Mouse (Mus musculus) C2C12 (cell line): ENCODE data around the gene Ascl1. TPM values are rescaled to one million over a fixed set of nuclear protein-coding genes. Genes with fewer than 3 reads are reported as not detected.

ENCODE experiments used
- H3K27me3 ChIP-seq: one replicate; pipeline ENCODE4 v1.6.1; 2011; ENCODE audit not compliant: control insufficient read depth, insufficient read depth, insufficient read length
- H3K36me3 ChIP-seq: one replicate; pipeline ENCODE4 v1.6.1; 2011; ENCODE audit not compliant: control insufficient read depth, insufficient read depth
- H3K4me3 ChIP-seq: one replicate; pipeline ENCODE4 v1.5.1; 2011; ENCODE audit warnings: mild to moderate bottlenecking, control low read depth; ENCODE audit not compliant: poor library complexity, insufficient read depth, severe bottlenecking
- H3K79me2 ChIP-seq: one replicate; pipeline ENCODE4 v1.6.1; 2011; ENCODE audit not compliant: control insufficient read depth, insufficient read depth
- H3K79me3 ChIP-seq: one replicate; pipeline ENCODE4 v1.6.1; 2011; ENCODE audit warnings: low read depth, control low read depth
- H3ac ChIP-seq: one replicate; pipeline ENCODE3; 2011; ENCODE audit warnings: low read depth; ENCODE audit not compliant: control insufficient read depth, insufficient read length
- CEBPB ChIP-seq: IDR thresholded peaks from one replicate; pipeline ENCODE4 v1.6.1; 2011; ENCODE audit warnings: low read depth, mild to moderate bottlenecking, control low read depth, moderate library complexity
- CTCF ChIP-seq: IDR thresholded peaks from one replicate; pipeline ENCODE4 v1.5.1; 2011; ENCODE audit not compliant: control insufficient read depth, insufficient read depth, insufficient read length
- FOSL1 ChIP-seq: IDR thresholded peaks from one replicate; pipeline ENCODE4 v1.8.0; 2011; ENCODE audit warnings: mild to moderate bottlenecking, low read length; ENCODE audit not compliant: poor library complexity, insufficient read depth, severe bottlenecking
- MAX ChIP-seq: IDR thresholded peaks from one replicate; pipeline ENCODE4 v1.6.1; 2011; ENCODE audit warnings: mild to moderate bottlenecking, control low read depth
- MYOD1 ChIP-seq: IDR thresholded peaks from one replicate; pipeline ENCODE4 v1.6.1; 2011; ENCODE audit warnings: low read depth; ENCODE audit not compliant: control insufficient read depth, insufficient read length
- MYOG ChIP-seq: IDR thresholded peaks from one replicate; pipeline ENCODE4 v1.6.1; 2011; ENCODE audit not compliant: control insufficient read depth, insufficient read length; ENCODE audit errors: extremely low read depth
- USF1 ChIP-seq: IDR thresholded peaks from one replicate; pipeline ENCODE4 v1.6.1; 2011; ENCODE audit warnings: low read depth, mild to moderate bottlenecking, control low read depth, moderate library complexity
- polyA plus RNA-seq: library from polyadenylated mRNA; unstranded; fragments of >200 nt; fragmentation: generic; extraction: Trizol; gene quantifications from one replicate; pipeline ENCODE4 v1.2.1, GENCODE M21; 2012; ENCODE audit warnings: missing spikeins

Ascl1 gene
- polyA plus RNA-seq, 1 experiment = not detected

GRCm38 (mm10) chr10:87489246-87490009 is 4.0 kb downstream of the Ascl1 start:
- H3K79me3 ChIP-seq = no peaks in the 10 kb centered on the region
- H3K27me3 ChIP-seq = peaks cover 50% of the 10 kb centered on the region
- no peaks in the 10 kb centered on the region for H3K79me2 ChIP-seq
- no peak overlapping the region for H3K4me3 ChIP-seq
- H3K36me3 ChIP-seq = no peaks in the 10 kb centered on the region
- no peak for TF ChIP-seq MAX
- TF ChIP-seq FOSL1 = no peak
- no peak for TF ChIP-seq USF1
- no peak overlapping the region for H3ac ChIP-seq

GRCm38 (mm10) chr10:87488429-87489145 is 4.9 kb downstream of the Ascl1 start:
- Histone ChIP-seq H3ac (no peak overlapping the region), H3K36me3 (no peaks in the 10 kb centered on the region), H3K4me3 (no peak overlapping the region), H3K27me3 (peaks cover 45% of the 10 kb centered on the region), H3K79me2 (no peaks in the 10 kb centered on the region), H3K79me3 (no peaks in the 10 kb centered on the region)
- TF ChIP-seq MAX = no peak
- TF ChIP-seq CTCF = no peak
- TF ChIP-seq CEBPB = no peak
- no peak for TF ChIP-seq MYOG
- no peak for TF ChIP-seq FOSL1
- TF ChIP-seq USF1 = no peak
- TF ChIP-seq MYOD1 = no peak

GRCm38 (mm10) chr10:87485721-87486620 is 7.5 kb downstream of the Ascl1 start:
- Histone ChIP-seq H3K27me3 (peaks cover 21% of the 10 kb centered on the region), H3K36me3 (no peaks in the 10 kb centered on the region), H3K4me3 (no peak overlapping the region), H3K79me3 (no peaks in the 10 kb centered on the region), H3ac (no peak overlapping the region), H3K79me2 (no peaks in the 10 kb centered on the region)
- no peak for TF ChIP-seq FOSL1

GRCm38 (mm10) chr10:87484831-87485720 is 8.4 kb downstream of the Ascl1 start:
- Histone ChIP-seq H3K27me3 (peaks cover 17% of the 10 kb centered on the region), H3K79me3 (no peaks in the 10 kb centered on the region), H3K36me3 (no peaks in the 10 kb centered on the region), H3K79me2 (no peaks in the 10 kb centered on the region), H3K4me3 (no peak overlapping the region), H3ac (no peak overlapping the region)
- TF ChIP-seq USF1 (no peak), MYOD1 (no peak), MAX (no peak), MYOG (no peak), CEBPB (no peak), CTCF (no peak), FOSL1 (no peak)

GRCm38 (mm10) chr10:87477895-87478294 is 15.6 kb downstream of the Ascl1 start:
- no peak for TF ChIP-seq MYOD1
- TF ChIP-seq CTCF = no peak
- TF ChIP-seq MAX = no peak
- TF ChIP-seq MYOG = no peak
- no peak for TF ChIP-seq FOSL1
- no peak for TF ChIP-seq CEBPB
- no peak for TF ChIP-seq USF1
- Histone ChIP-seq H3K4me3 (no peak overlapping the region), H3K36me3 (no peaks in the 10 kb centered on the region)

More at GRCm38 (mm10) chr10:87477895-87478294, 15.6 kb downstream of the Ascl1 start:
- Histone ChIP-seq H3K27me3 (no peaks in the 10 kb centered on the region), H3K79me3 (no peaks in the 10 kb centered on the region), H3K79me2 (no peaks in the 10 kb centered on the region), H3ac (no peak overlapping the region)
